Mouse (Mus musculus): ENCODE results near the gene Fbxl2. TPM values are rescaled to one million over a fixed set of nuclear protein-coding genes. Genes with fewer than 3 reads are reported as not detected.

Fbxl2 gene
- total RNA-seq, 1 experiment from 2014 or later, result 2.1 TPM

DNA sequence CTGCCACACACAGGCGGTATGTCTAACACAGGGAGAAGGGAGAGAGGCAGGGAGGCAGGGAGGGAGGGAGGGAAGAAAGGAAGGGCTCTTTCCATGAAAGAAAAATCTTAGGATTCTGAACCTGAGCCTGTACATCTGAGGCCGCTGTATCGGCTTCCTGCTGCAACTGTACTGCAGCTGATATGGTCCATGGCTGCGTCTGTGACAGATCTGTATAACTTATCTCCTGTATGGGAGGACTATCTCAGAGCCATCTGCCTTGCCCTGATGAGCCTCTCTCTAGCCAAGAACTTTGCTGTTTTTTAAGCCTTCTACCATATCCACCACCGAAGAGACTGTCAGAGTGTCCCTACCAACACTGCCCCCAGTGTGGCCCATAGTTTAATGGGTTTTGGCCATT is 130.2 kb downstream of the Fbxl2 start:
- no peak for DNase-seq

Other genes starting within 250 kb of the Fbxl2 start
- 55.6 and 57.3 TPM in 2 replicates for gene Ubp1, start 115.3 kb downstream of the Fbxl2 start, total RNA-seq (2021)
- gene Susd5, start 10.9 kb upstream of the Fbxl2 start, total RNA-seq (2021), result 0.41 and 1.0 TPM in 2 replicates

Measured in adrenal gland, postnatal 14 days (tissue).